Comparison of ENCODE assay signal across 13 mouse cellular contexts in genomic region chr11:98598851-98599290, GRCm38 (mm10). TPM values are rescaled to one million over a fixed set of nuclear protein-coding genes. Genes with fewer than 3 reads are reported as not detected.
A peak's percentile ranks its signal among the peaks of the same experiment; 100 is the strongest.
DNase-seq lines count a peak whose midpoint lies in the region; ATAC-seq lines count a peak whose summit lies in the region.
"Had no signal": no experiment of that assay in that cellular context is flagged by ENCODE, and none has a peak within 500 bp of the region (broad histone marks: within the 10 kb centered on the region; RNA-seq: fewer than 3 reads in every experiment).

No protein-coding gene starts in this region.

- peak overlapping the region; percentile 31 for H3K4me2 ChIP-seq in heart, embryonic 11.5 days
- H3K4me2 ChIP-seq in lung, embryonic 15.5 days = peak overlapping the region; percentile 18; the same call in 1 of the 2 replicates
- H3K4me2 ChIP-seq in kidney, embryonic 16.5 days (replicated peaks; ENCODE audit: low read depth, low read length) = no peak overlapping the region
- no peak overlapping the region for H3K4me2 ChIP-seq in midbrain, embryonic 16.5 days (ENCODE audit: low read length)
- H3K4me2 ChIP-seq: liver, embryonic 12.5 days had no signal

- peaks cover 23% of the 10 kb centered on the region for H3K4me1 ChIP-seq in heart, embryonic 11.5 days (ENCODE audit: control insufficient read depth, insufficient read depth, low read length)
- H3K4me1 ChIP-seq in lung, embryonic 15.5 days = peaks cover 16% of the 10 kb centered on the region; the same call in 1 of the 2 replicates
- H3K4me1 ChIP-seq in kidney, embryonic 16.5 days (ENCODE audit: insufficient read depth, low read length) = peaks cover 6% of the 10 kb centered on the region; the same call in 1 of the 2 replicates
- H3K4me1 ChIP-seq in midbrain, embryonic 16.5 days (ENCODE audit: control insufficient read depth, insufficient read depth, low read length) = peaks cover 2% of the 10 kb centered on the region; the same call in 1 of the 2 replicates

- no peaks in the 10 kb centered on the region for H3K9me3 ChIP-seq in heart, embryonic 11.5 days (replicated peaks; ENCODE audit: control insufficient read depth, low read length)
- no peaks in the 10 kb centered on the region for H3K9me3 ChIP-seq in lung, embryonic 15.5 days
- no peaks in the 10 kb centered on the region for H3K9me3 ChIP-seq in kidney, embryonic 16.5 days (ENCODE audit: low read length)
- no peaks in the 10 kb centered on the region for H3K9me3 ChIP-seq in midbrain, embryonic 16.5 days (replicated peaks; ENCODE audit: control insufficient read depth, low read length, poor library complexity, severe bottlenecking)
- H3K9me3 ChIP-seq: liver, embryonic 12.5 days had no signal

- H3K36me3 ChIP-seq in heart, embryonic 11.5 days (ENCODE audit: control insufficient read depth, insufficient read depth, low read length) = no peaks in the 10 kb centered on the region
- no peaks in the 10 kb centered on the region for H3K36me3 ChIP-seq in lung, embryonic 15.5 days
- H3K36me3 ChIP-seq in kidney, embryonic 16.5 days (ENCODE audit: insufficient read depth, low read length) = no peaks in the 10 kb centered on the region
- H3K36me3 ChIP-seq in midbrain, embryonic 16.5 days (ENCODE audit: control insufficient read depth, insufficient read depth, low read length) = no peaks in the 10 kb centered on the region
- H3K36me3 ChIP-seq: liver, embryonic 12.5 days had no signal

- WGBS in heart, embryonic 11.5 days (ENCODE audit: insufficient replicate concordance) = 57% methylated on average over 18 of the region's 18 CpGs
- 49% methylated on average over 18 of the region's 18 CpGs for WGBS in lung, embryonic 15.5 days
- WGBS in kidney, embryonic 16.5 days = 58% methylated on average over 18 of the region's 18 CpGs
- WGBS in midbrain, embryonic 16.5 days = 65% methylated on average over 18 of the region's 18 CpGs

- peaks cover 24% of the 10 kb centered on the region; the same call in 1 of the 2 replicates for H3K27me3 ChIP-seq in heart, embryonic 11.5 days (ENCODE audit: control insufficient read depth, insufficient read depth, low read length)
- peaks cover 37% of the 10 kb centered on the region for H3K27me3 ChIP-seq in lung, embryonic 15.5 days
- peaks cover 24% of the 10 kb centered on the region for H3K27me3 ChIP-seq in kidney, embryonic 16.5 days (ENCODE audit: insufficient read depth, low read length)
- H3K27me3 ChIP-seq in midbrain, embryonic 16.5 days (ENCODE audit: control insufficient read depth, insufficient read depth, low read depth, low read length) = peaks cover 8% of the 10 kb centered on the region; the same call in 1 of the 2 replicates

- H3K27ac ChIP-seq in heart, embryonic 11.5 days (ENCODE audit: low read depth, low read length) = no peak overlapping the region
- no peak overlapping the region for H3K27ac ChIP-seq in lung, embryonic 15.5 days
- H3K27ac ChIP-seq in kidney, embryonic 16.5 days (ENCODE audit: low read length) = no peak overlapping the region
- H3K27ac ChIP-seq in midbrain, embryonic 16.5 days (ENCODE audit: low read length) = no peak overlapping the region
- H3K27ac ChIP-seq: liver, embryonic 12.5 days had no signal

- ATAC-seq in heart, embryonic 11.5 days (replicated peaks; ENCODE audit: insufficient number of reproducible peaks, low FRiP score, low TSS enrichment) = no peak
- ATAC-seq in lung, embryonic 15.5 days (ENCODE audit: borderline replicate concordance, extremely low read depth, low FRiP score, low TSS enrichment) = no peak
- no peak for ATAC-seq in kidney, embryonic 16.5 days (ENCODE audit: low FRiP score, low TSS enrichment)
- ATAC-seq in midbrain, embryonic 16.5 days = no peak
- ATAC-seq: liver, embryonic 12.5 days had no signal

- no peak for DNase-seq in heart, adult 18-20 months
- no peak for DNase-seq in lung, postnatal 14 days
- peak; percentile 59 for DNase-seq in cerebellum, adult 8-10 months
- peak; percentile 44 for DNase-seq in lung, postnatal 10 days
- DNase-seq: right cerebral cortex, postnatal 25 days had no signal

- no peak overlapping the region for H3K4me3 ChIP-seq in heart, embryonic 11.5 days (ENCODE audit: low read depth, low read length)
- no peak overlapping the region for H3K4me3 ChIP-seq in lung, embryonic 15.5 days
- no peak overlapping the region for H3K4me3 ChIP-seq in kidney, embryonic 16.5 days (ENCODE audit: low read length)
- H3K4me3 ChIP-seq in midbrain, embryonic 16.5 days (ENCODE audit: low read depth, low read length) = no peak overlapping the region
- H3K4me3 ChIP-seq: liver, embryonic 12.5 days had no signal

- no peak overlapping the region for H3K9ac ChIP-seq in heart, embryonic 11.5 days (ENCODE audit: low read depth, low read length)
- H3K9ac ChIP-seq in lung, embryonic 15.5 days = no peak overlapping the region
- H3K9ac ChIP-seq in kidney, embryonic 16.5 days (replicated peaks; ENCODE audit: low read length) = no peak overlapping the region
- H3K9ac ChIP-seq in midbrain, embryonic 16.5 days (ENCODE audit: low read depth, low read length) = no peak overlapping the region
- H3K9ac ChIP-seq: liver, embryonic 12.5 days had no signal

RNA-seq across cellular contexts. Expression of gene Lrrc3c, which starts 0.8 kb away (rescaled TPM):
- polyA plus RNA-seq in heart, embryonic 11.5 days (2014; fragmentation: Nextera tagmentation; extraction: Ambion mirVana) = not detected in 2 replicates
- total RNA-seq in heart, adult 18-20 months (2021) = not detected
- polyA plus RNA-seq in lung, embryonic 15.5 days (2015; fragmentation: Nextera tagmentation; extraction: Ambion mirVana) = not detected in 2 replicates
- not detected in 2 replicates for polyA plus RNA-seq in kidney, embryonic 16.5 days (2015; fragmentation: Nextera tagmentation; extraction: Ambion mirVana)
- polyA plus RNA-seq in midbrain, embryonic 16.5 days (2015; fragmentation: Nextera tagmentation; extraction: Ambion mirVana) = not detected in 2 replicates
- total RNA-seq: hematopoietic stem cell, adult 5-6 weeks; layer of hippocampus, postnatal 25 days had no signal
- polyA plus RNA-seq: liver, embryonic 12.5 days; testis, adult 2 months had no signal

RNA-seq across cellular contexts. Expression of gene Ormdl3, which starts 11.7 kb away (rescaled TPM):
- polyA plus RNA-seq in heart, embryonic 11.5 days (2014; fragmentation: Nextera tagmentation; extraction: Ambion mirVana) = 9.6 and 15.0 TPM in 2 replicates
- total RNA-seq in heart, adult 18-20 months (2021) = 10 to 100 TPM; 42.6 to 47.5 TPM
- 54.6 and 55.2 TPM in 2 replicates for polyA plus RNA-seq in lung, embryonic 15.5 days (2015; fragmentation: Nextera tagmentation; extraction: Ambion mirVana)
- 67.2 and 67.6 TPM in 2 replicates for polyA plus RNA-seq in kidney, embryonic 16.5 days (2015; fragmentation: Nextera tagmentation; extraction: Ambion mirVana)
- 119 and 121 TPM in 2 replicates for polyA plus RNA-seq in midbrain, embryonic 16.5 days (2015; fragmentation: Nextera tagmentation; extraction: Ambion mirVana)

RNA-seq across cellular contexts. Expression of gene Gm12355, which starts 26.6 kb away (rescaled TPM):
- 0.34 and 0.44 TPM in 2 replicates for polyA plus RNA-seq in heart, embryonic 11.5 days (2014; fragmentation: Nextera tagmentation; extraction: Ambion mirVana)
- total RNA-seq in heart, adult 18-20 months (2021) = 10 to 100 TPM in 1 of 2 experiments, 1 to 10 TPM in 1; 6.6 to 10.4 TPM
- 1.0 and 1.4 TPM in 2 replicates for polyA plus RNA-seq in lung, embryonic 15.5 days (2015; fragmentation: Nextera tagmentation; extraction: Ambion mirVana)
- 0.86 and 1.6 TPM in 2 replicates for polyA plus RNA-seq in kidney, embryonic 16.5 days (2015; fragmentation: Nextera tagmentation; extraction: Ambion mirVana)
- 0.18 and 0.65 TPM in 2 replicates for polyA plus RNA-seq in midbrain, embryonic 16.5 days (2015; fragmentation: Nextera tagmentation; extraction: Ambion mirVana)

RNA-seq across cellular contexts. Expression of gene Gsdma3, which starts 27.3 kb away (rescaled TPM):
- polyA plus RNA-seq in heart, embryonic 11.5 days (2014; fragmentation: Nextera tagmentation; extraction: Ambion mirVana) = 0.14 TPM in 1 of 2 replicates, not detected in the other
- total RNA-seq in heart, adult 18-20 months (2021) = 1 to 10 TPM; 3.0 to 3.1 TPM
- not detected in 2 replicates for polyA plus RNA-seq in lung, embryonic 15.5 days (2015; fragmentation: Nextera tagmentation; extraction: Ambion mirVana)
- not detected in 2 replicates for polyA plus RNA-seq in kidney, embryonic 16.5 days (2015; fragmentation: Nextera tagmentation; extraction: Ambion mirVana)
- polyA plus RNA-seq in midbrain, embryonic 16.5 days (2015; fragmentation: Nextera tagmentation; extraction: Ambion mirVana) = not detected in 2 replicates
- total RNA-seq: hematopoietic stem cell, adult 5-6 weeks; layer of hippocampus, postnatal 25 days had no signal
- polyA plus RNA-seq: liver, embryonic 12.5 days had no signal

RNA-seq across cellular contexts. Expression of gene Gsdma2, which starts 47.7 kb away (rescaled TPM):
- polyA plus RNA-seq in heart, embryonic 11.5 days (2014; fragmentation: Nextera tagmentation; extraction: Ambion mirVana) = not detected in 2 replicates
- not detected for total RNA-seq in heart, adult 18-20 months (2021)
- polyA plus RNA-seq in lung, embryonic 15.5 days (2015; fragmentation: Nextera tagmentation; extraction: Ambion mirVana) = not detected in 2 replicates
- not detected in 2 replicates for polyA plus RNA-seq in kidney, embryonic 16.5 days (2015; fragmentation: Nextera tagmentation; extraction: Ambion mirVana)
- polyA plus RNA-seq in midbrain, embryonic 16.5 days (2015; fragmentation: Nextera tagmentation; extraction: Ambion mirVana) = not detected in 2 replicates
- total RNA-seq: hematopoietic stem cell, adult 5-6 weeks had no signal
- polyA plus RNA-seq: liver, embryonic 12.5 days had no signal

Comparison
In these comparisons a context has a peak if more than half of its experiments do, and no peak if none do; other contexts are left out.
1. DNase-seq: peak in cerebellum, adult 8-10 months (single experiment) and lung, postnatal 10 days (single experiment); none in heart, adult 18-20 months (0 of 2) and lung, postnatal 14 days (single experiment).
2. H3K4me2 ChIP-seq: peak in heart, embryonic 11.5 days (single experiment) and lung, embryonic 15.5 days (single experiment); none in kidney, embryonic 16.5 days (single experiment) and midbrain, embryonic 16.5 days (single experiment).